Mouse (Mus musculus) olfactory bulb, adult 2 months (tissue): ENCODE data around the gene Galnt10.

ENCODE experiments used
- CTCF ChIP-seq: fragments of 200-500 bp; IDR thresholded peaks from 2 replicates; pipeline ENCODE4 v1.5.1; 2012; ENCODE audit warnings: low read depth, mild to moderate bottlenecking, low read length, moderate library complexity; ENCODE audit not compliant: insufficient read depth
- POLR2A ChIP-seq: fragments of 200-500 bp; IDR thresholded peaks from 2 replicates; pipeline ENCODE4 v1.6.1; 2012; ENCODE audit warnings: mild to moderate bottlenecking, low read depth, low read length, moderate library complexity; ENCODE audit not compliant: insufficient read depth

DNA sequence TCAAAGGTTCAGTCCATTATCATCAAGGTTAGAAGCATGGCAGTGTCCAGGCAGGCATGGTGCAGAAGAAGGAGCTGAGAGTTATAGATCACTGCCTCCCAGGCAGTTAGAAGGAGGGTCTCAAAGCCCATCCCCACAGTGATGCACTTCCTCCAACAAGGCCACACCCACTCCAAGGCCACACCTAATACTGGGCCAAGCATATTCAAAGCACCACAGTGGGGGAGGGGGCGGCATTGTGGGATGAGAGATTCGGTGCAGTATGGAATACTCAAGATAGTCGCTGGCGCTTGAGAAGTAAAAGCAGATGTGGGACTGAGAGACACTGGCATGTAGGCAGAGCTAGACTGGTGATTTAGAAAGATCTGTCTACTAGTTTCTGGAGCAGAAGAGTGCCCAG lies 14.9 kb downstream of the Galnt10 start:
- TF ChIP-seq CTCF = no peak
- no peak for TF ChIP-seq POLR2A
